Mouse (Mus musculus) heart, embryonic 13.5 days (tissue): Measurements from ENCODE around the gene Trnau1ap. TPM values are rescaled to one million over a fixed set of nuclear protein-coding genes. Genes with fewer than 3 reads are reported as not detected.
A peak's percentile ranks its signal among the peaks of the same experiment; 100 is the strongest.

Experiments
- ATAC-seq: fragments of 200-750 bp; cut with Nextera tagmentation; 2 replicates; pipeline ENCODE4 v1.8.0; 2017; ENCODE audit warnings: moderate TSS enrichment; ENCODE audit not compliant: insufficient number of reproducible peaks, low FRiP score, low TSS enrichment; ENCODE audit errors: extremely low read depth
- H3K27ac ChIP-seq: fragments of 300-500 bp; sonication (generic); replicated peaks from 2 replicates; pipeline ENCODE4 v1.5.1; 2015; ENCODE audit warnings: moderate library complexity, mild to moderate bottlenecking, inconsistent platforms
- H3K27me3 ChIP-seq: fragments of 300-500 bp; sonication (generic); replicated peaks from 2 replicates; pipeline ENCODE4 v1.6.1; 2015; ENCODE audit warnings: mild to moderate bottlenecking, inconsistent platforms
- H3K36me3 ChIP-seq: fragments of 300-500 bp; sonication (generic); 2 replicates; pipeline ENCODE4 v1.6.1; 2015; ENCODE audit warnings: mild to moderate bottlenecking, inconsistent platforms
- H3K4me1 ChIP-seq: fragments of 300-500 bp; sonication (generic); 2 replicates; pipeline ENCODE4 v1.6.1; 2015; ENCODE audit warnings: inconsistent platforms
- H3K4me2 ChIP-seq: fragments of 300-500 bp; sonication (generic); 2 replicates; pipeline ENCODE4 v1.6.1; 2015; ENCODE audit warnings: inconsistent platforms, mild to moderate bottlenecking, moderate library complexity
- H3K4me3 ChIP-seq: fragments of 300-500 bp; sonication (generic); 2 replicates; pipeline ENCODE4 v1.5.1; 2015; ENCODE audit warnings: moderate library complexity, mild to moderate bottlenecking, inconsistent platforms
- H3K9ac ChIP-seq: fragments of 300-500 bp; sonication (generic); 2 replicates; pipeline ENCODE4 v1.6.1; 2015; ENCODE audit warnings: inconsistent platforms, mild to moderate bottlenecking, moderate library complexity
- H3K9me3 ChIP-seq: fragments of 300-500 bp; sonication (generic); 2 replicates; pipeline ENCODE4 v1.6.1; 2016; ENCODE audit warnings: inconsistent platforms
- WGBS: fragments of 180-500 bp; shearing (Covaris S2); methylation state at CpG from one replicate; pipeline ENCODE4 v1.1.7; 2015; ENCODE audit warnings: mixed read lengths; 5-methylcytosine and 5-hydroxymethylcytosine counted together
- polyA plus RNA-seq: library from polyadenylated mRNA; unstranded; fragments of >200 nt; fragmentation: Nextera tagmentation; extraction: Ambion mirVana; gene quantifications from 2 replicates; pipeline ENCODE4 v1.2.1, GENCODE M21; 2015

The Trnau1ap gene
- polyA plus RNA-seq, 1 experiment from 2014 or later: 61.9 TPM

DNA sequence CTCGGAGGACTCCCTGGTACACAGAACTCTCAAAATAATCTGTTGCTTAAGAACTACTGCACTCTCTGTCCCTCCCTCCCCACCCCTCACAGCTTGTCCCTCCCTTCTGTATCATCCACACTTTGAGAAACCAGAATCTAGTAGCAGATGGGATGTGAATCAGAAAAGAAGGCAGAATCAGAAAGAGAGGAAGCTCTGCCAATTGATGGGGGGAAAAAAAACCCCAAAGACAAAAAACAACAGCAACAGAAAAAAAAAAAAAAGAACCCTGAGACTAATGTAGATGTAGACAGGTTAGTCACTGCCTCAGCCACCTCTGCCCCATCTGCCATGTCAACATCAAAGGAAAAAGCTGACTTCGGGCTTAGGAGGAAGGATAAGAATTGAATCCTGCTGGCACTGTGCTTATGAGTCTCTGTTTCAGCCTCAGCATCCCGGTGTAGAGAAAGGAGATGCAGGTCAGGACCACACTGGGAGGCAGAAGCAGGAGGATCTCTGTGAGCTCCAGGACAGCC is 62.4 kb downstream of the Trnau1ap start:
- Histone ChIP-seq H3K36me3 (no peaks in the 10 kb centered on the region), H3K9ac (no peak overlapping the region), H3K27me3 (no peaks in the 10 kb centered on the region), H3K4me2 (no peak overlapping the region), H3K4me3 (no peak overlapping the region), H3K4me1 (peaks cover 8% of the 10 kb centered on the region), H3K27ac (no peak overlapping the region), H3K9me3 (no peaks in the 10 kb centered on the region)
- 73% methylated on average over 3 of the region's 3 CpGs for WGBS
- no peak for ATAC-seq

DNA sequence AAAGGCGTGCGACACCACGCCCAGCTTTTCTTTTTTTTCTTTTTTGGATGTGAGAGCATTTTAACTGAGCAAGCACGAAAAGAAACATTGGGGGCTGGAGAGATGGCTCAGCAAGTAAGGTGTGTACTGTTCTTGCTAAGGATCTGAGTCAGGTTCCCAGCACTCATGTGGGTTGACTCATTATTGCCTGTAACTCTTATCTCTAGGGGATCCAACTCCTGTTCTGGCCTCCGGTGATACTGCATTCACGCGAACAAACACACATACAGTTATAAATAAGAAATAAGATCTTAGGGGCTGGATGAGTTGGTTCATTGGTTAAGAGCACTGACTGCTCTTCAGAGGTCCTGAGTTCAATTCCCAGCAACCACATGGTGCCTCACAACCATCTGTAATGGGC is 66.0 kb downstream of the Trnau1ap start:
- WGBS: 87% methylated on average over 7 of the region's 7 CpGs

GRCm38 (mm10) chr4:132262358-132262616 is 67.1 kb downstream of the Trnau1ap start:
- Histone ChIP-seq H3K4me3 (peak overlapping the region; percentile 68), H3K27ac (peak overlapping the region; percentile 98)

More for the DNA sequence above, 66.0 kb downstream of the Trnau1ap start:
- H3K27ac ChIP-seq: no peak overlapping the region
- H3K4me2 ChIP-seq: no peak overlapping the region
- H3K27me3 ChIP-seq: no peaks in the 10 kb centered on the region
- no peaks in the 10 kb centered on the region for H3K36me3 ChIP-seq
- no peak overlapping the region for H3K9ac ChIP-seq
- H3K9me3 ChIP-seq: no peaks in the 10 kb centered on the region
- H3K4me3 ChIP-seq: no peak overlapping the region
- H3K4me1 ChIP-seq: peaks cover 26% of the 10 kb centered on the region
- no peak for ATAC-seq

More at GRCm38 (mm10) chr4:132262358-132262616, 67.1 kb downstream of the Trnau1ap start:
- ATAC-seq: no peak
- no peaks in the 10 kb centered on the region for H3K36me3 ChIP-seq
- peak overlapping the region; percentile 99; the same call in 1 of the 2 replicates for H3K9ac ChIP-seq
- H3K9me3 ChIP-seq: no peaks in the 10 kb centered on the region
- no peaks in the 10 kb centered on the region for H3K27me3 ChIP-seq
- peak overlapping the region; percentile 71 for H3K4me2 ChIP-seq
- 73% methylated on average over 5 of the region's 5 CpGs for WGBS
- H3K4me1 ChIP-seq: peaks cover 30% of the 10 kb centered on the region

Other genes with a start within 250 kb of the Trnau1ap start
- 0.96 and 1.3 TPM in 2 replicates for gene Oprd1, start 185.1 kb downstream of the Trnau1ap start, polyA plus RNA-seq
- gene Ythdf2, start 117.2 kb downstream of the Trnau1ap start, polyA plus RNA-seq: 58.8 and 60.8 TPM in 2 replicates
- 27.5 and 28.8 TPM in 2 replicates for gene Gmeb1, start 67.9 kb downstream of the Trnau1ap start, polyA plus RNA-seq
- 26.6 and 33.6 TPM in 2 replicates for gene Taf12, start 55.2 kb downstream of the Trnau1ap start, polyA plus RNA-seq
- 1.1 and 1.8 TPM in 2 replicates for gene Rab42, start 26.2 kb downstream of the Trnau1ap start, polyA plus RNA-seq
- 37.6 and 42.1 TPM in 2 replicates for gene Rcc1, start 24.1 kb upstream of the Trnau1ap start, polyA plus RNA-seq
- gene Phactr4, start 93.0 kb upstream of the Trnau1ap start, polyA plus RNA-seq: 15.9 and 16.7 TPM in 2 replicates
- gene Med18, start 134.4 kb upstream of the Trnau1ap start, polyA plus RNA-seq: 13.9 and 15.8 TPM in 2 replicates
- 7.3 and 8.4 TPM in 2 replicates for gene Sesn2, start 181.0 kb upstream of the Trnau1ap start, polyA plus RNA-seq
- 1,230 and 1,350 TPM in 2 replicates for gene Atpif1, start 204.1 kb upstream of the Trnau1ap start, polyA plus RNA-seq
- gene Dnajc8, start 206.0 kb upstream of the Trnau1ap start, polyA plus RNA-seq: 103 and 116 TPM in 2 replicates
- 0.62 and 1.2 TPM in 2 replicates for gene Ptafr, start 234.5 kb upstream of the Trnau1ap start, polyA plus RNA-seq